Comparison of ENCODE assay signal across 19 mouse cellular contexts in genomic region chr6:147738621-147739325, GRCm38 (mm10).
DNase-seq lines count a peak whose midpoint lies in the region; ATAC-seq and TF ChIP-seq lines count a peak whose summit lies in the region.
"Had no signal": no experiment of that assay in that cellular context is flagged by ENCODE, and none has a peak within 500 bp of the region (broad histone marks: within the 10 kb centered on the region; RNA-seq: fewer than 3 reads in every experiment).

No protein-coding gene starts in this region.

- intact Hi-C loops in heart, adult 2 months (cut with DNase I) = no loop called here
- intact Hi-C loops in left cerebral cortex, postnatal 4 days (cut with DNase I) = no loop called here

- H3K4me3 ChIP-seq in heart, adult 2 months = no peak overlapping the region
- no peak overlapping the region for H3K4me3 ChIP-seq in forebrain, embryonic 11.5 days (ENCODE audit: low read depth, low read length)
- H3K4me3 ChIP-seq: embryonic facial prominence, embryonic 15.5 days; heart, embryonic 13.5 days; limb, embryonic 12.5 days; liver, embryonic 15.5 days; midbrain, embryonic 12.5 days; neural tube, embryonic 13.5 days; stomach, embryonic 15.5 days had no signal

- no peaks in the 10 kb centered on the region for H3K9me3 ChIP-seq in forebrain, embryonic 11.5 days (ENCODE audit: control insufficient read depth, low read length)
- H3K9me3 ChIP-seq: embryonic facial prominence, embryonic 15.5 days; limb, embryonic 12.5 days; liver, embryonic 15.5 days; midbrain, embryonic 12.5 days; neural tube, embryonic 13.5 days; stomach, embryonic 15.5 days had no signal

- H3K79me2 ChIP-seq in heart, adult 2 months (replicated peaks; ENCODE audit: control insufficient read depth, insufficient read depth, low read length) = no peaks in the 10 kb centered on the region

- TF ChIP-seq POLR2A in heart, adult 2 months (IDR thresholded peaks at IDR 0.05; ENCODE audit: insufficient read depth, low read depth, low read length) = no peak

- 79% methylated on average over 5 of the region's 5 CpGs for WGBS in heart, adult 2 months
- 89% methylated on average over 5 of the region's 5 CpGs for WGBS in forebrain, embryonic 11.5 days

- no peak overlapping the region for H3K9ac ChIP-seq in heart, adult 2 months (ENCODE audit: low read depth, low read length)
- H3K9ac ChIP-seq in forebrain, embryonic 11.5 days (ENCODE audit: low read length) = no peak overlapping the region
- H3K9ac ChIP-seq: embryonic facial prominence, embryonic 15.5 days; heart, embryonic 13.5 days; hindbrain, embryonic 14.5 days; limb, embryonic 12.5 days; liver, embryonic 15.5 days; midbrain, embryonic 12.5 days; neural tube, embryonic 13.5 days; stomach, embryonic 15.5 days had no signal

- DNase-seq in heart, adult 11 months = peak; percentile 64
- no peak for DNase-seq in heart, adult 2 months
- peak; percentile 4 for DNase-seq in left cerebral cortex, postnatal 4 days
- no peak for DNase-seq in left cerebral cortex, adult 8-10 months (ENCODE audit: low spot score in 2 of 2)
- DNase-seq in 416B (ENCODE audit: low read depth) = peak; percentile 73
- peak; percentile 63 for DNase-seq in adrenal gland, adult 8-10 months
- no peak for DNase-seq in forebrain, embryonic 11.5 days (ENCODE audit: low spot score)
- no peak for DNase-seq in gastrocnemius, postnatal 4 days (ENCODE audit: low spot score in 2 of 2)
- DNase-seq: cerebellum, adult 11 months; right cerebral cortex, postnatal 14 days had no signal

- no peak for TF ChIP-seq CTCF in heart, adult 2 months (IDR thresholded peaks at IDR 0.05)

- no peaks in the 10 kb centered on the region for H3K27me3 ChIP-seq in heart, adult 2 months (ENCODE audit: control insufficient read depth, insufficient read depth, low read length)
- no peaks in the 10 kb centered on the region for H3K27me3 ChIP-seq in forebrain, embryonic 11.5 days (ENCODE audit: control insufficient read depth, insufficient read depth, low read length)
- H3K27me3 ChIP-seq: embryonic facial prominence, embryonic 15.5 days; heart, embryonic 13.5 days; limb, embryonic 12.5 days; liver, embryonic 15.5 days; midbrain, embryonic 12.5 days; neural tube, embryonic 13.5 days; stomach, embryonic 15.5 days had no signal

- no peak overlapping the region for H3K4me2 ChIP-seq in forebrain, embryonic 11.5 days (ENCODE audit: low read depth, low read length, severe bottlenecking)
- H3K4me2 ChIP-seq: embryonic facial prominence, embryonic 15.5 days; heart, embryonic 13.5 days; hindbrain, embryonic 14.5 days; limb, embryonic 12.5 days; liver, embryonic 15.5 days; midbrain, embryonic 12.5 days; neural tube, embryonic 13.5 days; stomach, embryonic 15.5 days had no signal

- no peak overlapping the region for H3K27ac ChIP-seq in heart, adult 2 months
- H3K27ac ChIP-seq in forebrain, embryonic 11.5 days (ENCODE audit: low read depth, low read length) = no peak overlapping the region
- H3K27ac ChIP-seq: embryonic facial prominence, embryonic 15.5 days; heart, embryonic 13.5 days; hindbrain, embryonic 14.5 days; limb, embryonic 12.5 days; liver, embryonic 15.5 days; midbrain, embryonic 12.5 days; neural tube, embryonic 13.5 days; stomach, embryonic 15.5 days had no signal

- ATAC-seq in forebrain, embryonic 11.5 days (replicated peaks; ENCODE audit: low FRiP score) = no peak
- ATAC-seq: lung, postnatal 0 days had no signal

- H3K4me1 ChIP-seq in heart, adult 2 months (ENCODE audit: control insufficient read depth, insufficient read depth, low read length) = no peaks in the 10 kb centered on the region
- H3K4me1 ChIP-seq in forebrain, embryonic 11.5 days (replicated peaks; ENCODE audit: control insufficient read depth, insufficient read depth, low read length) = no peaks in the 10 kb centered on the region
- H3K4me1 ChIP-seq: embryonic facial prominence, embryonic 15.5 days; liver, embryonic 15.5 days; midbrain, embryonic 12.5 days; neural tube, embryonic 13.5 days; stomach, embryonic 15.5 days had no signal

- TF ChIP-seq EP300 in heart, adult 2 months (IDR thresholded peaks at IDR 0.05; ENCODE audit: insufficient read depth, low read depth, low read length) = no peak

- H3K36me3 ChIP-seq in heart, adult 2 months (ENCODE audit: control insufficient read depth, insufficient read depth, low read length) = no peaks in the 10 kb centered on the region
- H3K36me3 ChIP-seq in forebrain, embryonic 11.5 days (ENCODE audit: control insufficient read depth, insufficient read depth, low read length) = no peaks in the 10 kb centered on the region
- H3K36me3 ChIP-seq: embryonic facial prominence, embryonic 15.5 days; heart, embryonic 13.5 days; limb, embryonic 12.5 days; liver, embryonic 15.5 days; midbrain, embryonic 12.5 days; neural tube, embryonic 13.5 days; stomach, embryonic 15.5 days had no signal

Comparison
In these comparisons a context has a peak if more than half of its experiments do, and no peak if none do; other contexts are left out.
1. DNase-seq: peak in heart, adult 11 months (single experiment), left cerebral cortex, postnatal 4 days (single experiment), 416B (single experiment) and adrenal gland, adult 8-10 months (single experiment); none in heart, adult 2 months (0 of 2), left cerebral cortex, adult 8-10 months (0 of 2), forebrain, embryonic 11.5 days (single experiment) and gastrocnemius, postnatal 4 days (0 of 2).